Mouse (Mus musculus) lung, adult 18-20 months (tissue): Measurements from ENCODE around the gene Stat6.

Experiments used
- DNase-seq, 2 experiments: peaks; one replicate each; pipeline ENCODE4 v3.0.0; 2022; ENCODE audit warnings: mixed read lengths in 2 of 2

The Stat6 gene

GRCm38 (mm10) chr10:127615591-127615990 is 27.2 kb upstream of the Stat6 start:
- no peak for DNase-seq

GRCm38 (mm10) chr10:127616261-127616679 is 26.5 kb upstream of the Stat6 start:
- no peak for DNase-seq

- DNase-seq: no peak
Observed at GRCm38 (mm10) chr10:127617294-127617693, 25.5 kb upstream of the Stat6 start.

GRCm38 (mm10) chr10:127618173-127618572 is 24.6 kb upstream of the Stat6 start:
- peak in 1 of 2 experiments; percentile 40 for DNase-seq

GRCm38 (mm10) chr10:127619119-127619721 is 23.6 kb upstream of the Stat6 start:
- no peak for DNase-seq

GRCm38 (mm10) chr10:127619941-127620405 is 22.8 kb upstream of the Stat6 start:
- no peak for DNase-seq

- peak in 1 of 2 experiments; percentile 38 for DNase-seq
Observed at GRCm38 (mm10) chr10:127620406-127621190, 22.2 kb upstream of the Stat6 start, which contains the start of gene Lrp1. Gene Lrp1 (minus strand): TSS chr10:127621148.

GRCm38 (mm10) chr10:127621191-127622056 is 21.4 kb upstream of the Stat6 start:
- DNase-seq: peak; percentile 95 to 96

- DNase-seq: peak; percentile 80 to 84
Observed at GRCm38 (mm10) chr10:127622057-127622392, 20.8 kb upstream of the Stat6 start.

- no peak for DNase-seq
Observed at GRCm38 (mm10) chr10:127622661-127623060, 20.1 kb upstream of the Stat6 start.

GRCm38 (mm10) chr10:127623439-127624216 is 19.2 kb upstream of the Stat6 start:
- DNase-seq: no peak

GRCm38 (mm10) chr10:127626433-127626832 is 16.4 kb upstream of the Stat6 start:
- no peak for DNase-seq

- DNase-seq: peak; percentile 52 to 64
Observed at GRCm38 (mm10) chr10:127631261-127632214, 11.2 kb upstream of the Stat6 start.

GRCm38 (mm10) chr10:127632668-127633271 is 10.0 kb upstream of the Stat6 start:
- DNase-seq: no peak

- DNase-seq: no peak
Observed at GRCm38 (mm10) chr10:127640421-127640820, 2.4 kb upstream of the Stat6 start.

GRCm38 (mm10) chr10:127641861-127642771 is 670 bp upstream of the Stat6 start:
- peak; percentile 89 to 91 for DNase-seq

GRCm38 (mm10) chr10:127643553-127644238 is 910 bp downstream of the Stat6 start:
- DNase-seq: peak; percentile 89 to 90

- DNase-seq: no peak
Observed at GRCm38 (mm10) chr10:127645791-127646190, 3.0 kb downstream of the Stat6 start.
